Mouse (Mus musculus): ENCODE measurements at regions not wholly inside any gene's neighbourhood (a gene's known extent, or its start where the extent isn't known, plus 50 kb on each side); places are given as distances from the start of the nearest gene placed in this dataset.
"Not testable (repeated sequence)": the region's sequence is repeated elsewhere in the genome, so short reads cannot be mapped to it uniquely, and the experiment has no call there.

DNA sequence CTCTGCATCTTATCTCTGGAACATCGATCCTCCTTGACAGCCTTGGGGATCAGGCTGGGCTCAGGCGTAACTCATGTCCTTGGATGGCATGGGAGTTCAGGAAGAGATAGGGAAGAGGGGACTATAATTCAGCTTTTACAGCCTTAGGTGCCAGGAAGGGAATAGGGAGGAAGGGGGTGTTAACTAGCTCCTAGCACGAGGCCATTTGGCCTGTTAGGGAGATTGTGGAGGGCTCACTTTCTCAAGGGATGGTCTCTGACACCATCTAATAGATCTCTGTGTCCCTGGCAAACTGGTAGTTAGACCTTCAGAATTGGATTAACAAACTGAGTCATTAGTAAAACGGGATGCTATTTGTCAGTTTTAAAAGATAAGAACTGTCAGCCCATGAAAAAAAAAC is 292.1 kb upstream of the Pkdcc start:
- DNase-seq = not testable (repeated sequence)

- no peak for DNase-seq
These were observed 289.3 kb upstream of the Pkdcc start for GRCm38 (mm10) chr17:82925751-82926150.

DNA sequence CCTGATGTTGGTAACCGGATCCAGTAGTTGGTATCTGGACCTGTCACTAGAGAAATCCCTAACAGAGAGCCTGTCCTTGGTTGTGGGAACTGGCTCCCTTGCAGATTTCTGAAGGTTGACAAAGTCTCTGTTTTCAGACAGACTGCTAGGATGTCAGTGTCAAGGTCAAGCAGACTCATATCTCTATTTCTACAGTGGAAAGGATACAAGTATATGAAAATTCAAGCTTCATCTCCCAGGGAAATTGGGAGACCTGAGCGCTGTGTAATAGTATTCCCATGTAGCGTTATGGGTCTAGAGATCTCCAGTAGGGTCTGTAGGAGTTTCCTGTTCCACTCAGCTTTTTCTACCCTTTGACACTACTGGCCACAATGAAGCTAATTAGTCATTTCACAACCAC is 287.4 kb upstream of the Pkdcc start:
- no peak for DNase-seq

GRCm38 (mm10) chr17:82929511-82929910 is 285.6 kb upstream of the Pkdcc start:
- no peak for DNase-seq

GRCm38 (mm10) chr17:82930738-82931137 is 284.4 kb upstream of the Pkdcc start:
- DNase-seq = no peak

DNA sequence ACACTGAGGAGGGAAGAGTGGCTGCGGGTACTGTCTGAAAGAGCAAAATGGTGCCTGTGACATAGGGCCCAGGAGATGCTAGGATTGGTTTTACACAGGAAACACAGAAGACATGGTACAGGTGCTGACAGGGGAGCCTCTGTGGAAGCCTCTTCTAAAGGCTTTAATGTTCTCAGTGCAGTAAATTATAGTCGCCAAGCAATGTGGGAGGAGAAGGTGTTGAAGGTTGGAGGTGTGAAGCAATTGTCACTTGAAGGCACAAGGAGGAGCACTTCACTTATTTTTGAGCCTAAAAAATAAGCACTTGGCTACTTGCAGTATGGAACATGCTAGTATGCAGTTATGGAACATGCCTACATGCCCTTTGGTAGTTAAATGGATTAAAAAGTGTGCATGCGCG is 283.6 kb upstream of the Pkdcc start:
- DNase-seq = no peak

DNA sequence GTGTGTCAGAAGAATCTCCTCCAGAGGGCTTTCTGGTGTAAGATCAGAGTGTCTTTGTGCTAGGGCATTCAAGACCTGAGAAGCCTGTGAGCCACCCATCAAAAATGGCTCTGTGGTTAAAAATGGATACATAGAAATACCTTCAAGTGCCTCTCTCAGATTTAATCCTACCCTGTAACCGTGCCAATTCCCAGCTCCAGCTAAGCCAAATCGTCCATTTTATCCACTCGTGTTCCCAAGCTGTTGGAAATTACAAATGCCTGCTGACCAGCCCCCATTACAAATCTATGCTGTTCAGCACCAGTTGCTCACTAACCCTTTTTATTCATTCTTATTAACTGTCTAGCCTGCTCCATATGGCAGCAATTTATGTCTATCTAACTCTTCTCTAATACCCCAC is 278.3 kb upstream of the Pkdcc start:
- no peak for DNase-seq

- DNase-seq = no peak
These were observed 269.0 kb upstream of the Pkdcc start for GRCm38 (mm10) chr17:82946083-82946482.

DNA sequence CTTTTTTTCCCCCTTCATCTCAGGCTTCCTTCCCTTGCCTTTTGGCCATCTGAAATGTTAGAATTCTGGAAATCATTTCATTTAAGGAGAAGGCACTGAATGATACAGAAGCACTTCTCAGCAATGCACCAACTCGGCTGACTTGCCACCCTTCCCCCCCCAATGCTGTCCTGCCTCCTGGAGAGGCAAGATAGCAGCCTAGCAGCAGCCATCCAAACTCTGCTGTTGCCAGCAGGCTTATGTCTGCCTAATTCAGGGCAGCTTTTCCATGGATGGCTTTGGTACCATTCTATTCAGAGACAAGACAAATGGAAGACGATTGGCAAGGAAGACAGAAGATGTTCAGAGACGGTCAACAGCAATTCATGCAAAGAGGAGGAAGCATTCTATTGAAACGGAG is 265.3 kb upstream of the Pkdcc start:
- no peak for DNase-seq

- no peak for DNase-seq
These were observed 264.8 kb upstream of the Pkdcc start for GRCm38 (mm10) chr17:82950268-82950667.

DNA sequence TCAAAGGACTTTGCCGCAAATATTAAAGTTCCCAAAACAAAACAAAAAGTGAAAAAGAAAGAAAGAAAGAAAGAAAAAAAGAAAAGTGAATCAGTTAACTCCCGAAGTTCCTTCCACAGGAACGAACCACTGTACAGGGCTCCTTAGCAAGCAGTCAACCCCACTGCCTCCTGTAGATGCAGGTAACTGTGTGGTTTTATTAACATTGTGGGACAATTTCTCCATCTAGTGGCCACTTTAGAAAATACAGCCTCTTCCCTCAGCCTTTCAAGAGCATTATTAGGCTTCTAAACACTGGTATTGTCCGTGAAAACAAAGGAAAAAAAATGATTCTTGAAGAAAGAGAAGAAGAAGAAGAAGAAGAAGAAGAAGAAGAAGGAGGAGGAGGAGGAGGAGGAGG is 257.7 kb upstream of the Pkdcc start:
- DNase-seq = no peak

DNA sequence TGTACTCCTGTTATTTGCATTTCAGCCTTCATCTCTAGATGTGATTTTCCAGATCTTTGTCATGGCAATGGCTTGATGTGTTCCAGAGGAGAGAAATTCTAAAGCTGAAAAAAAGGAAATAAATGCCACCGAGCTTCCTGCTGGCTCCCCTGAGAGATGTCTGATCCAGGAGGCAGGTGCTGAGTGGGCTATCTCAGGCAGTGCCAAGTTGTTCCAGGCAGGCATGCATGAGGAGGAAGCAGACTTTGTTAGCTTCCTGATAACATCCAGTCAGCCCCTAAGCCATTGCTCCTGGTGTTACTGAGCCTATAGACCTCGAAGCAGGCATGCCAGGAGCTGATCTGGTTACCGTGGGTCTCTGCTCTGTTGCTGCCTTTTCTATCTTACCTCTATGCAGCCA is 251.7 kb upstream of the Pkdcc start:
- no peak for DNase-seq

DNA sequence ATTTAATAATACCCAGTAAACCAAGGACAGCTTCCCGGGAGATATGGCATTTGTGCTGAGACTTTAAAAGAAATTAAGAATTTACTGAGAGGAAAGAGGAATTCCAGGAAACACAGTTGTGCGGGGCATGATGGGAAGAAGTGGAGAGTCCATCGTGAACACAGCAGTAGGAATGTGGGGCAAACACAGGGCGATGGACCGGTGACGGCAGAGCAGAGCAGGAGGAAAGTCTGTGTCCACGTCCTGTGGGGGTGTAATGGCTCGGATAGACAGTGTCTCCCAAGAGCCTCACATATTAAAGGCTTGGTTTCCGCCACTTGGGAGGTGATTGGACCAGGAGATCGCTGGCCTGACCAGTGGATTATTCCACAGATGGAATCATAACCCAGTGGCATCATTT is 215.4 kb upstream of the Pkdcc start:
- no peak for DNase-seq

DNA sequence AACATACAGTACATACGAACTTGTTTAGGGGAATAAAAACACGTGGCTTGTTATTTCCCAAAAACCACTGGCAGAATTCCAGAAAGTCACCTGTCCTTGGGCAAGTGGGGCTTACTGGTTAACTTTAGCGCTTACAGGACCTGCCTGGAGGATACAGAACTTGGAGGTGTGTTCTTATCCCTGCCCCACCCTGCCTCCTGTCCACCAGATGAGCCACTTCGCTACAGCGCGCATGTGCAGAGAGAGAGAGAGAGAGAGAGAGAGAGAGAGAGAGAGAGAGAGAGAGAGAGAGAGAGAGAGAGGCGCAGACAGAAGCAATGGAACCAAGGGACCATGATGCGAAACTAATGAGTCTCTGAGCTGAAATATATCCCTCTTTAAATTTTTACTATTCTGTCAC is 214.7 kb upstream of the Pkdcc start:
- DNase-seq = no peak

- DNase-seq = no peak
These were observed 213.5 kb upstream of the Pkdcc start for GRCm38 (mm10) chr17:83001567-83001966.

DNA sequence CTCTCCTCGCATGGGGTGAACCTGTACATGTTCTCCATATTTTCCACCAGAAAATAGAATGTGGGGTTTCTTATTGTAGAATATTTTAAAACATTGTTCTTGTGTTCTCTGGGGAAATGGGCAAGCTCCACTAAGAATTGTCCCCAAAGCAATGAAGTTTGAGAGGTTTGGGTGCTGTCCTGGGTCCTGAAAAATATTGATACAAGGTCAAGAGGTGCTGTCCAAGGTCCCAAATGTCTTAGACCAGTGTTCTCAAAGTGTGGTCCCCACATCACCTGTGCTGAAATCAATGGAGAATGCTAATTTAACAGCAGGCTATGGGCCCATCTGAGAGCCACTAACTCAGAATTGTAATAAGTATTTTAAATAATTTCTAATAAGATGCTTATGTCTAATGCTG is 204.2 kb upstream of the Pkdcc start:
- no peak for DNase-seq

- DNase-seq = no peak
These were observed 199.4 kb upstream of the Pkdcc start for GRCm38 (mm10) chr17:83015656-83016055.

DNA sequence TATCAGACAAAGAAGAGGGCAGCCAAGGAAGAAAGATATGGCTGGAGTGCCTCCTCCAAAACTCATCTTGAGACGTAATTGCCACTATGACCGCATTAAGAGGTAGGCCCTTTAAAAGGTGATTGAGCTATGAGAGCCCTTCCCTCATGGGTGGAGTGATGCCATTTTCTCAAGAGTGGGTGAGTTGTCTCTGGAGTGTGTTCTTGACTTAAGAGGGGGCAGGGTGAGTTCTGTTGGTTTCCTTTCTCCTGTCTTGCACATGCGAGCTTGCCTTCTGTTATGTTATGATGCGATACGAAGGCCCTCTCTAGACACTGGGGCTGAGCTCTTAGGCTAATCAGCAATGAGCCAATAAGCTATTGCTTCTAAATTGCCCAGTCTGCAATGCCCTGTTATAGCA is 198.2 kb upstream of the Pkdcc start:
- DNase-seq = no peak

DNA sequence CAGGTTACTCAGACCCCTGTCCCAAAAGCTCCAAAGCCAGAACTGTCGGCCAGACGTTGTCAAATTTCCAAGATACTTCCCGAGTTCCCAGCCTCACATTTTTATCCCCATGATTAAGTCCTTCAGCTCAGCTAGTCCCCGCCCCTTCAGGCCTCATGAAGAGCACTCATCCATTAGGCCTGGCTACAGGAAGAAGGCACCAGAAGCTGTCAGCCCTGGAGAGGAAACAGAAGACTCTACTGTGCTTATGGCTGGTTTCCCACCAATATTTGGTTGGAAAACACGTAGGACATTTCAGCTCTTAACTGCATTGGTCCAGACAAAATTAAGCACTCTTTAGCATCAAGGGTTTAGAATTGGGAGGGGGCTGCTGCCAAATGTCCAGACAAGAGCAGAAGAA is 195.8 kb upstream of the Pkdcc start:
- no peak for DNase-seq

DNA sequence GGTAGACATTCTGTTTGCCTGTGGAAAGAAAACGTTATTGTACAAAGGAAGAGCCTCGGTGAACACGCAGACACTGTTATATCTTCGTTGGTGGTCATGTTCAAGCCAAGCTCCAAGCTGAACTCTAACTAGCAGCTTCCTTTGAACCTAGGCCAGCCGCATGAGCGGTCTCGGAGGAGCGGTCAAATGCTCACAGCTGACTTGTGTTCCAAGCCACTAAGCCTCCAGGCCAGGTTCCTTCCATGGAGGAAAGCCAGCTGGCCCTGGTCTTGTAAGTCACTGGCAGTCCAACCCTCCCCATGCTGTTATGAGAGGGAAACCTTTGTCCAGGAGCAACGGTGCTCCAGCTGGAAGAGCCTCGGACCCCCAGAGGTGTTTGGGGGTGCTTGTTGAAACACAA is 194.5 kb upstream of the Pkdcc start:
- peak; percentile 74 to 91 for DNase-seq

DNA sequence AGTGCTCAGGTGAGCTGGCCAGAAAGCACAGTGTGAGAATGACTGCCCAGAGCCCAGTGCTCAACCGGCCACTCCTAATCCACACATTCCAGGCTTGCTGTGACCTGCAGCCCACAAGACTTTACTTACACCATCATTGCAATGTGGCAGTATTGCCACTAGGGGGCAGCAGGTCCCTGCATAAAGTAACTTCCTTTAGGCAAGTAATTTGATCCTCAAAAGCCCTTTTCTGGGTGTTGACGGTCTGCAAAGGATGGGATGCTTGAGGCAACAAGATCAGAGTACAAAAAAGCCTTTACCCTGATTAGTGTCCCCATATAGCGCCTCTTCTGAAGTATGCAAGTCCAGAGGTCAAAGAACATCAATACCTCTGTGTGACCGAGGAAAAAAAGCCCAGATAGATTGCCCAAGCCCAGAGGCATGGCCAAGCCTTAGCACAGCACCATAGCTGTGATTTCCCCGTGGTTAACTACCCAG is 189.7 kb upstream of the Pkdcc start:
- DNase-seq = peak; percentile 79 to 85

DNA sequence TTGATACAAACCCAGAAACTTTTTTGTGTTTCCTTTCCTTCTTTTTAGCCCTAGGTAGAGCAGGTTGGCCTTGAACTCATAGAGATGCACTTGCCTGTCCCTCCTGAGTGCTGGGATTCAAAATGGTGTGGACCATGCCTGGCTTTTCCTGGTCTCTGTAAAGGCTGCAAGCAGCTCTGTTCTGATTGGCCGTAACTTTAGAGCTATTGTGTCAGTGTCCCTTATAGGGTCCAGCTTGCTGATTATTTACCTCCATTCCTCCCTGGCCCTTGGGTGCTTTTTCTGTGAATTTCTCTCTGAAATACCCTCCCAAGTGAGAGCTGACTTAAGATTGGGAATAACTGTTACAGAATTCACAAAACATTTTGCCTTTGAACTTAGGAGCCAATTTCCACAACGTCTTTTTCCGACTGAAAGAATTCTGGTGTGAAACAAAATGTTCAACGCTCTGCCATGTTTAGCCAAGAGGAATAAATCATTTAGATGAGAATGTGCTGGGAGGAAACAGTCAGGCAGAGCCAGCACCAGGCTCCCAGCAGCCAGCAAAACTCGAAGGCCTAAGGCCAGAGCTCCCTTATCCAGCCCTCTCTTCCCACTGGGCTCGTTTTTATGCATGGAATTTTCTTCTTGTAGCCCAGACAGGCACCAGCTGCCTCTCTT is 180.0 kb upstream of the Pkdcc start:
- peak in 1 of 2 experiments; percentile 69 for DNase-seq

- DNase-seq = no peak
These were observed 179.5 kb upstream of the Pkdcc start for GRCm38 (mm10) chr17:83035574-83035918.

GRCm38 (mm10) chr17:83039563-83039962 is 175.5 kb upstream of the Pkdcc start:
- DNase-seq = no peak

DNA sequence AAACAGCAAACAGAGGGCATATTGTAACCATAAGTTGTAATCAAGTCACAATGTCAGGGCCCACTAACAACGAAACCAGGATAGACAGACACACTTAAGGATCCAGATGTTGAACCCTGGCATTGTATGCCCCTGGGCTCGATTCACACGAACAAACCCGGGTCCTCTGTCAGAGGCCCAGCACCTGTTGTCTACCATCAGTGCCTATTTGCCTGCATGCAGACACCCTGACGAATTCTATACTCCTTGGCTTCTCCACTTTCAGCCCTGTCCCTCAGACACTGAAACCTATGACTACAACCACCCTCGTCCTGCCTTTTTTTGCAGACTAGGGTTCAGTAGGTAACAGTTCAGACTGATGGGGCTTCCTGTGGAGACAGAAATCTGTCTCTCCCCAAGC is 170.6 kb upstream of the Pkdcc start:
- no peak for DNase-seq
